Mouse (Mus musculus): ENCODE results near the gene Cyth1.

- TF ChIP-seq POLR2A (IDR thresholded peaks at IDR 0.05; ENCODE audit: insufficient read length, low read depth) (no peak), TCF12 (IDR thresholded peaks at IDR 0.05; ENCODE audit: insufficient read depth, poor library complexity, severe bottlenecking) (no peak), MYOD1 (IDR thresholded peaks at IDR 0.05; ENCODE audit: control insufficient read depth in 1 of 3, insufficient read length in 2 of 3, low read depth in 2 of 3) (no peak), REST (IDR thresholded peaks at IDR 0.05; ENCODE audit: insufficient read depth, insufficient read length) (no peak), POLR2AphosphoS2 (IDR thresholded peaks at IDR 0.05; ENCODE audit: insufficient read length, low read depth) (no peak)
Measured at GRCm38 (mm10) chr11:118223416-118224067, 24.9 kb downstream of the Cyth1 start.

Measured in myocyte (in vitro differentiated cells).